Mouse (Mus musculus) heart, postnatal 0 days (tissue): Measurements from ENCODE around the gene Card10. TPM values are rescaled to one million over a fixed set of nuclear protein-coding genes. Genes with fewer than 3 reads are reported as not detected.

Experiments used
- ATAC-seq: fragments of 200-750 bp; cut with Nextera tagmentation; 2 replicates; pipeline ENCODE4 v1.8.0; 2017; ENCODE audit warnings: low read depth, moderate number of reproducible peaks, moderate library complexity; ENCODE audit not compliant: insufficient read depth
- DNase-seq: peaks from one replicate; pipeline ENCODE4 v3.0.0-alpha.2; 2016; ENCODE audit warnings: low spot score
- H3K27ac ChIP-seq: fragments of 300-500 bp; sonication (generic); 2 replicates; pipeline ENCODE4 v1.5.1; 2014; ENCODE audit warnings: low read depth, mild to moderate bottlenecking
- H3K27me3 ChIP-seq: fragments of 300-500 bp; sonication (generic); 2 replicates; pipeline ENCODE4 v1.6.1; 2014; ENCODE audit warnings: low read length, mixed read lengths; ENCODE audit not compliant: control insufficient read depth, insufficient read depth
- H3K36me3 ChIP-seq: fragments of 300-500 bp; sonication (generic); replicated peaks from 2 replicates; pipeline ENCODE4 v1.6.1; 2014; ENCODE audit warnings: low read length, mixed read lengths; ENCODE audit not compliant: control insufficient read depth, insufficient read depth
- H3K4me1 ChIP-seq: fragments of 300-500 bp; sonication (generic); 2 replicates; pipeline ENCODE4 v1.6.1; 2014; ENCODE audit warnings: antibody characterized with exemption; ENCODE audit not compliant: control insufficient read depth, insufficient read depth
- H3K4me2 ChIP-seq: fragments of 300-500 bp; sonication (generic); 2 replicates; pipeline ENCODE4 v1.6.1; 2014; ENCODE audit warnings: low read depth, mild to moderate bottlenecking, low read length, moderate library complexity
- H3K4me3 ChIP-seq: fragments of 300-500 bp; sonication (generic); 2 replicates; pipeline ENCODE4 v1.5.1; 2014; ENCODE audit warnings: low read depth, low read length
- H3K9ac ChIP-seq: fragments of 300-500 bp; sonication (generic); replicated peaks from 2 replicates; pipeline ENCODE4 v1.6.1; 2014; ENCODE audit warnings: low read depth, low read length, mixed read lengths
- H3K9me3 ChIP-seq: fragments of 300-500 bp; sonication (generic); replicated peaks from 2 replicates; pipeline ENCODE4 v1.6.1; 2016; ENCODE audit warnings: low read length; ENCODE audit not compliant: control insufficient read depth
- CTCF ChIP-seq: IDR thresholded peaks from 2 replicates; pipeline ENCODE4 v1.5.1; 2016; ENCODE audit warnings: antibody characterized with exemption, control low read depth, low read depth
- EP300 ChIP-seq: IDR thresholded peaks from 2 replicates; pipeline ENCODE4 v1.6.1; 2016; ENCODE audit warnings: antibody characterized with exemption, low read depth
- whole genome bisulfite sequencing: fragments of 180-500 bp; shearing (Covaris S2); extraction: QIAGEN DNeasy Blood & Tissue Kit; methylation state at CpG from one replicate; pipeline ENCODE4 v1.1.7; 2014; 5-methylcytosine and 5-hydroxymethylcytosine counted together
- polyA plus RNA-seq: library from polyadenylated mRNA; unstranded; fragments of >200 nt; fragmentation: Nextera tagmentation; extraction: Ambion mirVana; gene quantifications from 2 replicates; pipeline ENCODE4 v1.2.1, GENCODE M21; 2015
- total RNA-seq: library from RNA; depleted of rRNA; stranded (reverse); fragments of >200 nt; gene quantifications from 2 replicates; pipeline ENCODE4 v1.2.3, GENCODE M21; 2014; ENCODE audit warnings: low replicate concordance

Gene Card10
- total and polyA plus RNA-seq, 2 experiments from 2014 or later, result 4.6 to 6.4 TPM

- peaks cover 12% of the 10 kb centered on the region; the same call in 1 of the 2 replicates for H3K4me1 ChIP-seq
- WGBS, result 10% methylated on average over 2 of the region's 2 CpGs
Observed at GRCm38 (mm10) chr15:78839744-78840143, 36.9 kb upstream of the Card10 start.

GRCm38 (mm10) chr15:78836086-78836621 lies 33.3 kb upstream of the Card10 start:
- peak; percentile 63 for DNase-seq
- H3K27me3 ChIP-seq, result no peaks in the 10 kb centered on the region
- H3K9me3 ChIP-seq, result no peaks in the 10 kb centered on the region
- peak overlapping the region; percentile 92 for H3K27ac ChIP-seq
- H3K4me1 ChIP-seq, result peaks cover 30% of the 10 kb centered on the region
- H3K4me2 ChIP-seq, result no peak overlapping the region
- peak; percentile 21 for ATAC-seq
- TF ChIP-seq EP300 (peak; percentile 92; the same call in 1 of the 2 replicates), CTCF (no peak)
- H3K4me3 ChIP-seq, result no peak overlapping the region
- no peak overlapping the region for H3K9ac ChIP-seq
- H3K36me3 ChIP-seq, result no peaks in the 10 kb centered on the region
- 40% methylated on average over 8 of the region's 8 CpGs for WGBS

More at GRCm38 (mm10) chr15:78839744-78840143, 36.9 kb upstream of the Card10 start:
- no peak for TF ChIP-seq CTCF
- TF ChIP-seq EP300, result no peak
- Histone ChIP-seq H3K9me3 (no peaks in the 10 kb centered on the region), H3K4me3 (no peak overlapping the region), H3K36me3 (no peaks in the 10 kb centered on the region), H3K4me2 (no peak overlapping the region), H3K27ac (peak overlapping the region; percentile 58), H3K9ac (no peak overlapping the region), H3K27me3 (no peaks in the 10 kb centered on the region)
- no peak for DNase-seq
- ATAC-seq, result no peak

- Histone ChIP-seq H3K27me3 (no peaks in the 10 kb centered on the region), H3K27ac (peak overlapping the region; percentile 92), H3K4me3 (no peak overlapping the region), H3K9me3 (no peaks in the 10 kb centered on the region), H3K4me2 (peak overlapping the region; percentile 14; the same call in 1 of the 2 replicates), H3K36me3 (no peaks in the 10 kb centered on the region), H3K4me1 (peaks cover 31% of the 10 kb centered on the region), H3K9ac (no peak overlapping the region)
- DNase-seq, result peak; percentile 49
- ATAC-seq, result peak; percentile 31
- TF ChIP-seq CTCF, result no peak
- no peak for TF ChIP-seq EP300
- WGBS, result 32% methylated on average over 12 of the region's 12 CpGs
Observed at GRCm38 (mm10) chr15:78835200-78836085, 32.6 kb upstream of the Card10 start.

GRCm38 (mm10) chr15:78834233-78835005 lies 31.6 kb upstream of the Card10 start:
- no peaks in the 10 kb centered on the region for H3K9me3 ChIP-seq
- DNase-seq (no peak), ATAC-seq (no peak)
- peak overlapping the region; percentile 92 for H3K27ac ChIP-seq
- no peak overlapping the region for H3K4me3 ChIP-seq
- no peak overlapping the region for H3K9ac ChIP-seq
- H3K36me3 ChIP-seq, result no peaks in the 10 kb centered on the region
- peaks cover 31% of the 10 kb centered on the region for H3K4me1 ChIP-seq
- no peak overlapping the region for H3K4me2 ChIP-seq
- TF ChIP-seq EP300, result no peak
- no peaks in the 10 kb centered on the region for H3K27me3 ChIP-seq
- 30% methylated on average over 10 of the region's 10 CpGs for WGBS

GRCm38 (mm10) chr15:78833582-78833981 lies 30.7 kb upstream of the Card10 start:
- no peaks in the 10 kb centered on the region for H3K27me3 ChIP-seq
- 90% methylated on average over 3 of the region's 3 CpGs for WGBS
- no peak overlapping the region for H3K9ac ChIP-seq
- H3K27ac ChIP-seq, result peak overlapping the region; percentile 92
- no peak for TF ChIP-seq EP300
- TF ChIP-seq CTCF, result no peak
- no peak overlapping the region for H3K4me2 ChIP-seq
- H3K4me1 ChIP-seq, result peaks cover 31% of the 10 kb centered on the region
- no peak for ATAC-seq
- no peaks in the 10 kb centered on the region for H3K36me3 ChIP-seq
- H3K4me3 ChIP-seq, result no peak overlapping the region
- DNase-seq, result no peak
- H3K9me3 ChIP-seq, result no peaks in the 10 kb centered on the region
